Mouse (Mus musculus): ENCODE results near the gene Muc1. TPM values are rescaled to one million over a fixed set of nuclear protein-coding genes. Genes with fewer than 3 reads are reported as not detected.

Gene Muc1
- polyA plus RNA-seq, 1 experiment from 2014 or later: 1.1 TPM

- ATAC-seq (ENCODE audit: extremely low read depth, insufficient number of reproducible peaks, low FRiP score, low TSS enrichment): no peak
- no peaks in the 10 kb centered on the region for H3K36me3 ChIP-seq
- no peak overlapping the region for H3K4me3 ChIP-seq
- H3K4me2 ChIP-seq: no peak overlapping the region
- peaks cover 38% of the 10 kb centered on the region for H3K27me3 ChIP-seq (replicated peaks)
- no peak overlapping the region for H3K27ac ChIP-seq (replicated peaks)
- peaks cover 16% of the 10 kb centered on the region for H3K4me1 ChIP-seq
- WGBS: 86% methylated on average over 21 of the region's 21 CpGs
- H3K9me3 ChIP-seq: no peaks in the 10 kb centered on the region
- no peak overlapping the region for H3K9ac ChIP-seq
Measured at GRCm38 (mm10) chr3:89237682-89238081, 8.8 kb downstream of the Muc1 start.

- Histone ChIP-seq H3K9ac (0 out of 2 replicates have a peak overlapping the region, but pooled peaks have one; percentile 24), H3K4me2 (no peak overlapping the region)
Measured at GRCm38 (mm10) chr3:89238494-89238893, 9.6 kb downstream of the Muc1 start.

GRCm38 (mm10) chr3:89242331-89242895 lies 13.6 kb downstream of the Muc1 start:
- Histone ChIP-seq H3K9me3 (no peaks in the 10 kb centered on the region), H3K4me1 (peaks cover 35% of the 10 kb centered on the region), H3K4me3 (no peak overlapping the region), H3K9ac (no peak overlapping the region), H3K27ac (replicated peaks) (no peak overlapping the region), H3K27me3 (replicated peaks) (peaks cover 49% of the 10 kb centered on the region), H3K36me3 (peaks cover 1% of the 10 kb centered on the region; the same call in 1 of the 2 replicates), H3K4me2 (no peak overlapping the region)
- ATAC-seq (ENCODE audit: extremely low read depth, insufficient number of reproducible peaks, low FRiP score, low TSS enrichment): no peak
- WGBS: 65% methylated on average over 9 of the region's 9 CpGs

More at GRCm38 (mm10) chr3:89238494-89238893, 9.6 kb downstream of the Muc1 start:
- Histone ChIP-seq H3K27me3 (replicated peaks) (peaks cover 45% of the 10 kb centered on the region), H3K4me1 (peaks cover 10% of the 10 kb centered on the region), H3K9me3 (no peaks in the 10 kb centered on the region), H3K4me3 (no peak overlapping the region), H3K27ac (replicated peaks) (no peak overlapping the region), H3K36me3 (no peaks in the 10 kb centered on the region)
- ATAC-seq (ENCODE audit: extremely low read depth, insufficient number of reproducible peaks, low FRiP score, low TSS enrichment): no peak
- 45% methylated on average over 11 of the region's 12 CpGs for WGBS

- Histone ChIP-seq H3K27ac (replicated peaks) (no peak overlapping the region), H3K27me3 (replicated peaks) (peaks cover 39% of the 10 kb centered on the region), H3K9me3 (no peaks in the 10 kb centered on the region), H3K9ac (peak overlapping the region; percentile 57; the same call in 1 of the 2 replicates), H3K4me3 (0 out of 2 replicates have a peak overlapping the region, but pooled peaks have one; percentile 3), H3K36me3 (peaks cover 13% of the 10 kb centered on the region), H3K4me2 (peak overlapping the region; percentile 91), H3K4me1 (peaks cover 38% of the 10 kb centered on the region)
- WGBS: 13% methylated on average over 14 of the region's 14 CpGs
- ATAC-seq (ENCODE audit: extremely low read depth, insufficient number of reproducible peaks, low FRiP score, low TSS enrichment): no peak
Measured at GRCm38 (mm10) chr3:89243609-89244008, 14.8 kb downstream of the Muc1 start.

- 16% methylated on average over 25 of the region's 25 CpGs for WGBS
- ATAC-seq (ENCODE audit: extremely low read depth, insufficient number of reproducible peaks, low FRiP score, low TSS enrichment): no peak
- H3K27ac ChIP-seq (replicated peaks): no peak overlapping the region
- H3K4me1 ChIP-seq: peaks cover 38% of the 10 kb centered on the region
- H3K4me3 ChIP-seq: peak overlapping the region; percentile 78
- H3K9ac ChIP-seq: peak overlapping the region; percentile 63
- no peaks in the 10 kb centered on the region for H3K9me3 ChIP-seq
- peak overlapping the region; percentile 91 for H3K4me2 ChIP-seq
- peaks cover 32% of the 10 kb centered on the region for H3K27me3 ChIP-seq (replicated peaks)
- H3K36me3 ChIP-seq: peaks cover 21% of the 10 kb centered on the region
Measured at GRCm38 (mm10) chr3:89244158-89244981, 15.5 kb downstream of the Muc1 start.

- Histone ChIP-seq H3K27ac (replicated peaks) (no peak overlapping the region), H3K36me3 (peaks cover 27% of the 10 kb centered on the region), H3K4me2 (peak overlapping the region; percentile 91), H3K4me1 (peaks cover 38% of the 10 kb centered on the region), H3K9ac (peak overlapping the region; percentile 63), H3K9me3 (no peaks in the 10 kb centered on the region), H3K4me3 (peak overlapping the region; percentile 78), H3K27me3 (replicated peaks) (peaks cover 30% of the 10 kb centered on the region)
- WGBS: 2% methylated on average over 20 of the region's 26 CpGs
- ATAC-seq (ENCODE audit: extremely low read depth, insufficient number of reproducible peaks, low FRiP score, low TSS enrichment): no peak
Measured at GRCm38 (mm10) chr3:89244982-89245687, 16.3 kb downstream of the Muc1 start.

GRCm38 (mm10) chr3:89245688-89246171 lies 16.9 kb downstream of the Muc1 start, which contains the start of gene Krtcap2:
Gene Krtcap2 (plus strand): TSS chr3:89245966.
- ATAC-seq (ENCODE audit: extremely low read depth, insufficient number of reproducible peaks, low FRiP score, low TSS enrichment): 0 out of 2 replicates have a peak, but pooled peaks have one; percentile 9
- 6% methylated on average over 20 of the region's 20 CpGs for WGBS
- Histone ChIP-seq H3K36me3 (peaks cover 27% of the 10 kb centered on the region), H3K27ac (replicated peaks) (peak within 1 kb of the TSS; percentile 82), H3K4me1 (peaks cover 41% of the 10 kb centered on the region), H3K9ac (peak within 1 kb of the TSS; percentile 92), H3K27me3 (replicated peaks) (peaks cover 30% of the 10 kb centered on the region), H3K4me2 (peak within 1 kb of the TSS; percentile 91), H3K9me3 (no peaks in the 10 kb centered on the region), H3K4me3 (peak within 1 kb of the TSS; percentile 78)

- ATAC-seq (ENCODE audit: extremely low read depth, insufficient number of reproducible peaks, low FRiP score, low TSS enrichment): peak; percentile 56
- Histone ChIP-seq H3K36me3 (peaks cover 27% of the 10 kb centered on the region), H3K27me3 (replicated peaks) (peaks cover 30% of the 10 kb centered on the region), H3K4me1 (peaks cover 48% of the 10 kb centered on the region), H3K4me2 (peak within 1 kb of the TSS; percentile 91), H3K27ac (replicated peaks) (peak within 1 kb of the TSS; percentile 82), H3K9me3 (no peaks in the 10 kb centered on the region), H3K4me3 (peak within 1 kb of the TSS; percentile 78), H3K9ac (peak within 1 kb of the TSS; percentile 92)
- WGBS: under 1% methylated on average over 42 of the region's 42 CpGs
Measured at GRCm38 (mm10) chr3:89246261-89247100, 17.6 kb downstream of the Muc1 start, which contains the start of gene Trim46. Gene Trim46 (minus strand): TSS chr3:89246309.

- H3K36me3 ChIP-seq: peaks cover 27% of the 10 kb centered on the region
- peak overlapping the region; percentile 92 for H3K9ac ChIP-seq
- peak overlapping the region; percentile 91 for H3K4me2 ChIP-seq
- H3K4me3 ChIP-seq: peak overlapping the region; percentile 78
- H3K4me1 ChIP-seq: peaks cover 57% of the 10 kb centered on the region
- 86% methylated on average over 4 of the region's 4 CpGs for WGBS
- peaks cover 30% of the 10 kb centered on the region for H3K27me3 ChIP-seq (replicated peaks)
- no peak overlapping the region for H3K27ac ChIP-seq (replicated peaks)
- no peak for ATAC-seq (ENCODE audit: extremely low read depth, insufficient number of reproducible peaks, low FRiP score, low TSS enrichment)
- no peaks in the 10 kb centered on the region for H3K9me3 ChIP-seq
Measured at GRCm38 (mm10) chr3:89247466-89247865, 18.6 kb downstream of the Muc1 start.

- peaks cover 2% of the 10 kb centered on the region for H3K27me3 ChIP-seq (replicated peaks)
- peaks cover 27% of the 10 kb centered on the region for H3K36me3 ChIP-seq
- peak overlapping the region; percentile 45; the same call in 1 of the 2 replicates for H3K4me2 ChIP-seq
- ATAC-seq (ENCODE audit: extremely low read depth, insufficient number of reproducible peaks, low FRiP score, low TSS enrichment): no peak
- 15% methylated on average over 7 of the region's 7 CpGs for WGBS
- peak overlapping the region; percentile 63; the same call in 1 of the 2 replicates for H3K27ac ChIP-seq (replicated peaks)
- no peak overlapping the region for H3K9ac ChIP-seq
- H3K4me1 ChIP-seq: peaks cover 36% of the 10 kb centered on the region
- no peaks in the 10 kb centered on the region for H3K9me3 ChIP-seq
- H3K4me3 ChIP-seq: no peak overlapping the region
Measured at GRCm38 (mm10) chr3:89250435-89251040, 21.7 kb downstream of the Muc1 start.
